Mouse (Mus musculus) 3T3-L1 (cell line): ENCODE results near the gene Fam43b.
A peak's percentile ranks its signal among the peaks of the same experiment; 100 is the strongest.
"Not testable (repeated sequence)": the region's sequence is repeated elsewhere in the genome, so short reads cannot be mapped to it uniquely, and the experiment has no call there.

Experiments
- DNase-seq: peaks from one replicate; pipeline ENCODE4 v3.0.0-alpha.2; 2015; ENCODE audit warnings: low read depth, low spot score

The Fam43b gene

DNA sequence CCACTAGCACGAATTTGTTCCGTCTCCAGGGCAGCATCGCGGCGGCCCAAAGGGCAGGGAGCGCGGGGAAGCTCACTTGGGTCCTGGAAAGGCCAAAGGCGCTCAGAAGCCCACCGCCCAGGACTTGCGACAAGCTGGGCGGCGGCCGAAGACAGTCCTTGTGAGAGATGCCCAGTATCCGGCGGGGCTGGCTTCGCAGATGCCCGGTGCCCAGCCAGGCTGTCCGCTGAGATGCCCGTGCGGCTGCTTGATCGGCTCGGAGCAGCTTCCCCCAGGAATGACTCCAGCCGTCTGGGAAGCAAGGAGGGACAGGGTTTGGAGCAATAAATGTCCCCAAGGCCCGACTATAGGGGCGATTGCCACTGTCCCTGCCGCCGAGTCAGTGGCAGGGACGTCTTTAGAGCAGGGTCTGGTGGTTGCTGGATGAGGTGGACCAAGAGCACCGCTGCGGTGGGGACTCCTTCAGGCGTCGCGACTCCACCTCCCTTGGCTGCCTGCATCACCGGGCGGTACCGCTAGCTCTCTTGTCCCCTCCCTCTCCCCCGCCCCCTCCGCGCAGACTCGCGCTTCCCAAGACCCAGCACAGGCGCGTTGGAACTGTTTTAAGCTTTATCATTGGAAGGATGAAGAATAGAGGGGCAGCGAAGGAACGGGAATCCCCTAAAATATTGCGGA, at the start of gene Fam43b:
Gene Fam43b (minus strand): TSS at position 558 of the 675 bp plus-strand sequence.
- DNase-seq: no peak

DNA sequence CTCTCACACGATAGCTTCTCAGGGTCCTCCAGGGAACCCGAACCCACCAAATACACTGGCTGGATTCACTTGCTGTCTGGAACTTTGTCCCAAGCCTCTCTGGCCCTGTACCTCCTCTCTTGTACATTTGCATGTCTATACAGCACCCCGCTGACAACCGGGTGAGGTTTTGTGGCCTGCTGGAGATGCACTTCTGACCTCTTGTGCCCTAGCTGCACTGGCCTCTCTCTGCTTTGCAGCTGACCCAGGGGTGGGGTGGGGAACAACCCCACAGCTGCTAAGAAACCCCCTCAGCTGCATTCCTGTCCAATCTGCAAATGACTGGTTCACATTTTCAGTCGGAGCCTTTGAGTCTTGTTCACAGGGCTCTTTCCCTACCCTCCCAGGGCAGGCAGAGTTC, 48.6 kb upstream of the Fam43b start:
- no peak for DNase-seq

DNA sequence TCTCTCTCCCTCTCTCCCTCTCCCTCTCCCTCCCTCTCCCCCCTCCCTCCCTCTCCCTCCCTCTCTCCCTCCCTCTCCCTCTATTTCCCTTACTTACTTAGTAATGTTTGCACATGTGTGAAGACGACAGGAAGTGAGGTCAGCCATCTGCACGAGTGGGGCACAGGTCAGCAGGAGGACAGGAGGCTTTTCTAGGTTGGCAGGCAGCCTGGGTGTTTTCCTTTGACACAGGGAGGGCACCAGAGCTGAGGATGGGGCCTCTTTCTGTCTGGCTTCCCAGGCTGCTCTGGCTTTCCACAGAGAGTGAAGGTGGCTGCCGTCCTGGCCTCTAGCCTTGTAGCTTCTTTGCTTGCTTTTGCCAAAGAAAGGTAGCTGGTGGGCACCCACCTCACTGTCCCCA, 43.7 kb upstream of the Fam43b start:
- DNase-seq: no peak

DNA sequence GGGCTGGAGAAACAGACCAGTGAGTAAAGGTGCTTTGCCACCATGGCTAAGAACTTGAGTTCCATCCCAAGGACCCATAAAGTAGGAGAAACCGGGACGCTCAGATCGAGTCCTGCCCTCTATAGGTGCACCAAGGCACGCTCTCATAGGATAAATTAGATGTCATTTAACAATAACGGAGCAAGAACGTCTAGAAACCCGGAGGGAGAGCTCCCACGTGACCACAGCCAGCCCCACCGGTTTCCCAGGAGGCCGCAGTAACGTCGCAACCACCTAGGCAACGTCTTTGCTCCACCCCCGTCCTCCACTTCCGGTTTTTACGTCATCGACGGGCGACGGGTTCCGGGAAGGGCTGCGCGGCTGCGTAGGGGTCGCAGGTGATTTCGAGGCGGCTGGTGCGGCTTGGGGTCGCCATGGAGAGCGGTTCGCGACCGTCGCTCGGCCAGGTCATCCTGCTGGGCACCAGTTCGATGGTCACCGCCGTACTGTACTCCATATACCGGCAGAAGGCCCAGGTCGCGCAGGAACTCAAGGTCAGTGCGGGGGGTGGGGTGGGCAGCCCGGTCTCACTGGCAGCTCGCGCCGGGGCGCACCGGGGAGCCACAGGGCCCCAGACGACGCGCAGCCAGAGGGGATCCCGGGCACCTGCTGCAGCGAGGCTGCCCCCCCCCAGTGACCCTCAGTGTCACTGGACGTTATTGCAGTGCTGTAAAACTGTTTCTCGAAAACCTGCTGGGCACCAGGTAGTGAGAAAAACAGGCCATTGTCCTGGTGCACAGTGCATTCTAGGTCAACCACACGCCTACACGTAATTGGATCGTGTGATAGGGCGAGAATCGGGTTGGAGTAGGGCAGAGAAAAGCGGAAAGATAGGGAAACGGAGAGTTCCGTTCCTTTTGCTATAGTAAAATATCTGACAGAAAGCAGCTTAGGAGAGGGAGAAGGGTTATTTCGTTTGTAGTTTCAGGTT, 38.3 kb upstream of the Fam43b start, which contains the start of gene Mul1:
Gene Mul1 (plus strand): TSS at position 325 of the 970 bp plus-strand sequence.
- DNase-seq: peak; percentile 93

DNA sequence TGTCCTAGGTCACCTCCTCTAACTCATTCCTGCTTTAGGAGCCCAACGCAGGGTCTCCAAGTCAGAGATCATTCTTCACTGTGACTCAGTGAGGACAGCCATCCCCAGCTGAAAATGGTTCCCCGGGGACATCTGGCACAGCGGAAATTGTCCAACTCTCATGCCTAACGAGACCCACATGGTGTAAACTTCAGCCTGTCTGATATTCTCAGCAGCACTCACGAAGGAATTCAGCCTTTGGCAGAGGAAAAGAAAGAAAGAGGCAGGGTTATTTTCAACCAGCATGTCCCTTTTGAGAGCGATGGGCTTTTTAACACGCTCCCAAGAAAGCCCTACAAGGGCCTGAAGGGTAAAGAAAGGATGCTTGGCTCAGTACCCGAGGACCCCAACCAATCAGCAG, 35.0 kb upstream of the Fam43b start:
- DNase-seq: no peak

DNA sequence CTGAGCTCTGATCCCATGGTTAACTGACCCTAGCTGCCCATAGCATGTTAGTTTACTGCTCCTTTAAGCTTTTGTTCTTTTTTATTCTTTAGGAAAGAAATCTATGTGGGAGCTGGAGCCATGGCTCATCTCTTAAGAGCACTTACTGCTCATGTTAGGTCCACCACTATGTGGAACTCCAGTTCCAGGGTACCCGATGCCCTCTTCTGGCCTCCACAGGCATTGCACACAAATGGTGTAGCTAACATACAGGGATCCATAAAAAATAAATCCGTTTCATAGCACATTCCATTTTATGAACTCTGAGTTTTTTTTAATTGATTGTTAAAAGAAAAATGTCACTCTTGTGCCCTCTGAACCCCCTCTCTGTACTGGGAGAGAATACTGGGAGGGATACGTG, 33.5 kb upstream of the Fam43b start:
- DNase-seq: peak; percentile 51

DNA sequence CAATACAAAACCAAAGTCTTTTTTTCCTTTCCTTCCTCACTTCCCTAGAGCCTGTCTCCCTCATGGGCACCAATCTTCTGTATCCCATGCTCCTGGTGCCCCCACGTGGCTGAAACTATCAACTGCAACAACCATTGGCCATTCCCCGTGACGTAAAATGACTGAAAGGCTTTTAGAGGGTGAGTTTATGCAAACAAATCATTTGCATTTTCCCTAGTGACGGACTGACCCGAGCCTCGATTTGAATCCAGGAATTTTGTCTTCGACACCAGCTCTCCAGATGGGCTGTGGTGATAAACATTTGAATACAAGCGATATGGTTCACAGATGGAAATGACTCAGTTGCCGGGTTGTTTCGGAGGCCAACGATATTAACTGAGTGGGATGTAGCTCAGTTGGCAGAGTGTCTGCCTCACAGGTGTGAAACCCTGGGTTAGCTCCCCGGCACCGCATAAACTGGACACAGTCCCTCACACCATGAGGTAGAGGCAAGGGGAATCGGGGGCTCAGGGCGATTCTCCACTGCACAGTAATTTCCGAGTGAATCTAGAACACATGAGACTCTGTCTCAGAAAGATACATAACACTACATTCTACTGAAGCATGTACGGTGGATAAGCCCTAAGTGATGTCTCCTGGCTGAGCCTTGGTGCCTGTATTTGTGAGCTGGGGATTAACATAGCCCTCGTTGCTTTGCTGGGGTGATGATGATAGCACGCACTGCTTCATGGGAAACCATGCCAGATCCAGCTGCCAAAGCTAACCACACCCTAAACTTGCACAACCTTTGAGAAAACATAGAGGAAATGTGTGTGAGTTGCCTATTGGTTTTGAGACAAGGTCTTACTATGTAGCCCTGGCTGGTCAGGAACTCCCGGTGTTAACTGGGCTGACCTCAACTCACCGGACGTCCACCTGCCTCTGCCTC, 30.7 kb upstream of the Fam43b start:
- peak; percentile 83 for DNase-seq

DNA sequence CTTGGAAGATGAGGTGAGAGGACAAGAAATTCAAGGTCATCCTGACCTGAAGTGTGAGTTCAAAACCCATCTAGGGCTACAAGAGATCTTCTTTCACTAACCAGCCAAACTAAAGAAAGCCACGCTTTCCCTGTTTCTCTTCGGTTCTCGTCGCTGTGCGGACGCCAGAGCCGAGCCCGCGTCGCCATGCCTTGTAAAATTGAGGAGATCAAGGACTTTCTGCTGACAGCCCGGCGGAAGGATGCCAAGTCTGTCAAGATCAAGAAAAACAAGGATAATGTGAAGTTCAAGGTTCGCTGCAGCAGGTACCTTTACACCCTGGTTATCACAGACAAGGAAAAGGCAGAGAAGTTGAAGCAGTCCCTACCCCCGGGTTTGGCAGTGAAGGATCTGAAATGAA, 29.3 kb upstream of the Fam43b start:
- not testable (repeated sequence) for DNase-seq

DNA sequence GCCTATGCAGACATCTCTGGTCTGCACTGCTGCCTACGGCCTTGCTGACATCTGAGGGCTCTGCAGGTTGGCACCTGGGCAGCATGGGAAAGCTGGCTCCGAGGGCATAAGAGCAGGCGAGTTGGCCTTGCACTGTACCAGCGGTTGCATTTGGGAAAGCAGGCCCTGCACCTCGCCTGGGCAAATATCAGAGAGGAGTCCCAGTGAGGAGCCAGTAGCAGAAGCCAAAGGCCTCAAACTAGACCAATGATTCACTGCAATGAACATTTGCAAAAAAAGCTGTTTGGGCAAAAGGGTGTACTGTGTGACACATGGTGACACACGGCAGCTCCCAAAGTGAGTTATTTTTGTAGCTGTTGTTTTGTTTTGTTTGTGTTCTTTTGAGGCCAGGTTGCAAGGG, 28.7 kb upstream of the Fam43b start:
- no peak for DNase-seq

DNA sequence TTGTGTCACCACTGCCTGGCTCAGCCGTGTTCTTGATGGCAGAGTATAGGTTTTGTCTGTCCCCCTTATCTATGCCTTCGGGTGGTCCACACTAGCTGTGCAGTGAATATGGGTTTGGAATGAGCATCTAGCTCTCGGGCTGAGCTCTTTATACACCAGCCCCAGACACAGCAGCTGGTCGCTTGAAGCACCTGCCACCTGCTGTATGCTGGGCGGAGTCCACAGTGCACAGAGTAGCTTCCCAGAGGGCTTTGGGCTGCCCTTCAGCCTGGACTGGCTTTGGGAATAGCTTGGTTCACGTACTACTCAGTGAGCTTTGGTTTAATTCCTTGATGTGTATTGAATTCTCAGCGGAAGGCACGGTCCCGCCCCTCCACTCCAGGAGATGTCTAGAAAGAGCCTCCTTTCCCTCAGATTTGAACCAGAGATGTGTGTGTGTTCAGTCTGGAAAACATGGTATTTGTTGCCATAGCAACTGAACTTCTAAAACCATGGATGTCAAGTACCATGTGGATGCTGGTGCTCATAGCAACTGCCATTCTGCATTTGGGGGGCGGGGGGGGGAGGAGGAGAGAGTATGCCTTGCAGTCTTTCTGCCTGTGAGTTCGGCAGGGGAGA, 22.1 kb upstream of the Fam43b start:
- no peak for DNase-seq

DNA sequence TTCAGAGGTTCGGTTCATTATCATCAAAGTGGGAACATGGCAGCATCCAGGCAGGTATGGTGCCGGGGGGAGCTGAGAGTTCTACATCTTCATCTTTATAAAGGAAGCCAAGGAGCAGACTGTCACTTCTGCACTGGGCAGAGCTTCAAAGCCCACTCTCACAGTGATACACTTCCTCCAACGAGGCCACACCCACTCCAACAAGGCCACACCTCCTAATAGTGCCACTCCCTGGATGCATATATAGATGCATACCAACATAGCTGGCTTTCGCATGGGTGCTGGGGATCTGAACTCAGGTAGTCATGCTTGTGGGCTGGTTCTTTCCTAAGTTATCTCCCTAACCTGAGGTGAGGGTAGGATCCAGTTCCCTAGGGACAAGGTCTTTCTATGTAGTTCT, 21.6 kb upstream of the Fam43b start:
- no peak for DNase-seq

DNA sequence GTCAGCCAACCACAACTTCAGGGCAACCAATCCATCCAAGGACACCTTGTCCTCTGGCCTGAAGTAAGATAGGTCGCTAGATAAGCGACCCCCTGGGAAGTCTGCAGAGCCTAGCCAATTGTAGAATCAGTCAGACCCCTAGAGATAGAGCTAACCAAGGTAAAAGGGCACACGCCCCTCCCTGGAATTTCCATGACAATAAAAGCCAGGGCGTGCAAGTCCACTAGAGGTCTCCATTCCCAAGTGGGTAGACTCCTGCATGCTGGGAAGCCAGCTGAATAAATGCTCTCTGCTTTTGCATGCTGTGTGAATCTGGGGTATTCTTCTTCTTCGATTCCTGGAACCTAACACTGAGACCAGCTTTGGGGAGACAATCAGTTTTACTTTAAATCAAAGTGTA, 20.1 kb upstream of the Fam43b start:
- DNase-seq: no peak

DNA sequence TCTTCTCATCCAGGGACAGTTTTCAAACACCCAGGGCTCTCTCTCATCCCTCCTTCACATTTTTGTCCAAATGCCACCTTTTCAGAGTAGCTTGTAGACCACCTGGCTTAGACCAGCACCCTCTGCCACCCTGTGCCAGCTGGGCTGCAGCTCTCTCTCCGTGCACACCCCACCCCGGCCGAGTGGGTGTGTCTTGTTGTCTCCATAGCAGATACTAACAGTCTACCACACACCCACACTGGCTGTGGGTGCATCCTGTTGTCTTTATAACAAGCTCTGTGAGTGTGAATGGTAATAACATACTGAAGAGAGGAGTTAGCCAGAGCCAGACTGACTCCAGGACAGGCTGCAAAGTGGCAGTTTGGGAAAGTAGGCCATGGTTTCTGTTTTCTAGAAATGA, 19.7 kb upstream of the Fam43b start:
- DNase-seq: no peak

DNA sequence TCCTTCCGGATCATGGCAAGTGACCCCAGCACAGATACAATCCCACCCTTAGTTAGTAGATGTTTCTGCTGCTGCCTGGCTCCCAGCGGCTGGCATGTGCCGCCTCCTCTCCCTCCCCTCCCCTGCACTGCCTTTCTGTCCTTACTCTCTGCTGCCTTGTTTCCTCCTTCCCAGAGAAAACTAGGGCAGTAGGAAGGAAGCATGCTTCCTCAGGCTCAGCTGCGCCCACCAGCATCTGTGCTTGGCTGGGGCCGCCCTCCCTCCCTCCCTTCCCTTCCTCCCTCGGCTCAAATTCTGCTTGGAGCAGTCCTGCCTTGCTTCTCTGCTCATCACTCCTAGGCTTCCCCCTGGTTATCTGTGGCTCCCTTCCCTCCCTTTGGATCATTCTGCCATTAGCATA, 18.4 kb upstream of the Fam43b start:
- DNase-seq: no peak

DNA sequence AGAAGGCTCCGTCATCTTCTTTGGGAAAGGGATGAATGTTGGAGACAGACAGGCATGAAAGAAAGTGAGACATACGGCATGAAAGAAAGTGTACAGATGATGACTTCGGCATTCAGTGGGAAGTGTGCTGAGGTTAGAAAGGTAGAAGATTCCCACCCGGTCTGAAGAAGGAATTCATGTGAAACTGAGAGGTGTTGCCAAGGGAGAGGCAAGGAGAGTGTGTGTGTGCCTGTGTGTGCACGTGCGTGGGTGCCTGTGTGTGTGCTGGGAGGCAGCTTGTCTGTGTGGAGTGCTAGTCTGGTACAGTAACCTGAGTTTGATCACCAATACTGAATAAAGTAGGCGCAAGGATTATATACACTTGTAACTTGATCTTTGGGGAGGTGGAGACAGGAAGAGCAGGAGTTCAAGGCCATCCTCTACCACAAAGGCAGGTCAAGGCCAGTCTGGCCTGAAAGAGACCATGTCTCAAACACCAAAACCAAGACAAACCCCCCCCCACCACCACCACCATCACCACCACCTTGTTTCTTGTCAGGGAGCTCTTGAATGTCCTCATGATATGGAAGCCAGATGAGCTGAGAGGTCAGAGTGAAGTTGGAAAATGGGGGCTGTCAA, 15.3 kb upstream of the Fam43b start:
- no peak for DNase-seq

DNA sequence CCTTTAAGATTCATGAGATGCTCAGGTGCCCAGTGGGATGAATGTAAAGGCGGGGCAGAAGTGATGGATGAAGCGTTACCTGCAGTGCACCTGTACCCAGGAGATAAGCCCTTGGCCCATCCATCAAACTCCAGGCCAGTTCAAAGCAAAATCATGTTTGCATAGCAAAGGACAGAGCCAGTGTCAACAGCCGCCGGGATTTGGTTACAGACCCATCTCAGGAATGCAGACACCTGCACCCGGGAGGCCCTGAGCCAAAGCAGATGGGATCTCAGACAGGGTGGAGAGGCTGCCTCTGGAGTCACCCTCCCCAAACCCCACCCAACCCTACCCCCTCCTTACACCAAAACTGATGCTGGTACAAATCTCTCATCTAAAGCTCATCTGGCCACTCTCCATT, 14.7 kb upstream of the Fam43b start:
- DNase-seq: no peak

DNA sequence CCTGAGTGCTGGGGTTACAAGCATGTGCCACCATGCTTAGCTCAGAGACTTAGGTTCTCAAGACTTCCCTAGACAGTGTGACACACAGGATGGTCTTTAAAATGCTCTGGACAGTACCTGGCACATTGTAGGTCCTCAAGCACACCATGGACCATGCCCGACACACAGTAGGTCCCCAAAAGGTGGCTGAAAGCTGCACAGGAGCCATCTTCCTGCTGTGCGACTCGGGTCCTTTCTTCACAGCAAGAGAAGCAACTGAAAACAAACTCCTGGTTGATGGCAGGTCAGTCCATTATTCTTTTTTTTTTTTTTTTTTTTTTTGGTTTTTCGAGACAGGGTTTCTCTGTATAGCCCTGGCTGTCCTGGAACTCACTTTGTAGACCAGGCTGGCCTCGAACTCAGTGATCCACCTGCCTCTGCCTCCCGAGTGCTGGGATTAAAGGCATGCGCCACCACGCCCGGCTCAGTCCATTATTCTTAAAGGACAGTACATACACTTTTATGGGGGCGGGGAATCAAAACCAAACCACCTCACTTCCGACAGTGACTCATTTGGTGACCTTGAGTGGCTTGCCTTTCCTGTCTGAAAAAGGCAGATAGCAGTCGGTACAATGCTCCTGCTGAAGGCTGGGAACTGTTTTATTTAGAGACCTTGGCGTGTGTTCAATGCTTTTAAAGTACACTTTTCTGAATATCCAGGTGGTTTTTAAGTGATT, 11.3 kb upstream of the Fam43b start:
- no peak for DNase-seq

DNA sequence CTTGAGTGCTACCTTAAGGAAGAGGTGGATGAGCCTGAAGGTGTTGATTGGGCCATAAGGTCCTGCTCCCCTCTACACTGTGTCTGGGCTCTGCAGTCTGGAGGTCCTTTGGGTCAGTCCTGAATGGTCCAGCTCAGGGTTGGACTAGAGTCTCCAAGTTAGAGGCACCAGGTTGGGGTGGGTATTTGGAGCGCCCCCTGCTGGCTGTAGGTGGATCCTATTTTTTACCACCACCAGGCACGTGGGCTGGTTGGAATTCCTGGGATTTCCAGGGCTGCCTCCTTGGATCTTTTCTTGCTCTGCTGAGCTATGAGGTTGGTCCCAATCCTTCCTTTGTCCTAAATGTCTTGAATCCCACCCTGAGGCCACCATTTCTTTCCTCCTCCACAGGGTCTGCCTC, 8.5 kb upstream of the Fam43b start:
- peak; percentile 49 for DNase-seq

DNA sequence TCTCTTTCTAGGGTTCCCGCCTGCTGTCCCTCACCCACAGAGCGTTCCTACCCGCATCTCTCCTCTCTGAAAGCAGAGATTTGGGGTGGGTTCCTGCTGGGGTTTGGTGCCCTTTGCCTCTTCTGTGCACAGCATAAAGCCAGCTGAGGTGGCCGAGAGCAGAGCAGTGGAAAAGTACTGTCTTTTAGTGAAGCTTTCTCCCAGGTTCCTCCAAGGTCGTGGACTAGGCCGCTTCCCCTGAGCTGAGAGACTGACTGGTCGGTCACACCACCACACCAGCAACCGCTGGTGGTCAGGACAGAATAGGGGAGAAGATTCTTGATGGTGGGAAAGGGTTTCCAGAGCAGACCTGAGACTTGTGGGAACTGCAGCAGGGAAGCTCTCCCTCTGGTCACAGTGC, 383 bp upstream of the Fam43b start:
- no peak for DNase-seq
